Mouse (Mus musculus): ENCODE measurements around the gene Ggnbp2.

Gene Ggnbp2

GRCm38 (mm10) chr11:84870337-84871043 lies at the start of gene Ggnbp2:
Gene Ggnbp2, minus strand, starts transcription at chr11:84870817.
- peak; percentile 90 for DNase-seq (ENCODE audit: low read depth, low spot score)

- DNase-seq (ENCODE audit: low read depth, low spot score): no peak
Observed at GRCm38 (mm10) chr11:84919951-84920350, 49.3 kb upstream of the Ggnbp2 start.

- DNase-seq (ENCODE audit: low read depth, low spot score): peak; percentile 79
Observed at GRCm38 (mm10) chr11:84919276-84919675, 48.7 kb upstream of the Ggnbp2 start.

GRCm38 (mm10) chr11:84918425-84918824 lies 47.8 kb upstream of the Ggnbp2 start:
- peak; percentile 88 for DNase-seq (ENCODE audit: low read depth, low spot score)

GRCm38 (mm10) chr11:84916703-84917300 lies 46.2 kb upstream of the Ggnbp2 start:
- no peak for DNase-seq (ENCODE audit: low read depth, low spot score)

- peak; percentile 93 for DNase-seq (ENCODE audit: low read depth, low spot score)
Observed at GRCm38 (mm10) chr11:84916053-84916702, 45.6 kb upstream of the Ggnbp2 start, which contains the start of gene Znhit3. Gene Znhit3, minus strand, starts transcription at chr11:84916366.

- peak; percentile 74 for DNase-seq (ENCODE audit: low read depth, low spot score)
Observed at GRCm38 (mm10) chr11:84914673-84915072, 44.1 kb upstream of the Ggnbp2 start.

- no peak for DNase-seq (ENCODE audit: low read depth, low spot score)
Observed at GRCm38 (mm10) chr11:84910411-84910810, 39.8 kb upstream of the Ggnbp2 start.

GRCm38 (mm10) chr11:84908480-84908879 lies 37.9 kb upstream of the Ggnbp2 start:
- no peak for DNase-seq (ENCODE audit: low read depth, low spot score)

- DNase-seq (ENCODE audit: low read depth, low spot score): no peak
Observed at GRCm38 (mm10) chr11:84907081-84907480, 36.5 kb upstream of the Ggnbp2 start.

GRCm38 (mm10) chr11:84904597-84905144 lies 34.1 kb upstream of the Ggnbp2 start:
- no peak for DNase-seq (ENCODE audit: low read depth, low spot score)

- no peak for DNase-seq (ENCODE audit: low read depth, low spot score)
Observed at GRCm38 (mm10) chr11:84893113-84893512, 22.5 kb upstream of the Ggnbp2 start.

GRCm38 (mm10) chr11:84891705-84892104 lies 21.1 kb upstream of the Ggnbp2 start:
- no peak for DNase-seq (ENCODE audit: low read depth, low spot score)

- no peak for DNase-seq (ENCODE audit: low read depth, low spot score)
Observed at GRCm38 (mm10) chr11:84889492-84889891, 18.9 kb upstream of the Ggnbp2 start.

GRCm38 (mm10) chr11:84888025-84888424 lies 17.4 kb upstream of the Ggnbp2 start:
- no peak for DNase-seq (ENCODE audit: low read depth, low spot score)

- DNase-seq (ENCODE audit: low read depth, low spot score): no peak
Observed at GRCm38 (mm10) chr11:84886767-84887511, 16.3 kb upstream of the Ggnbp2 start.

- no peak for DNase-seq (ENCODE audit: low read depth, low spot score)
Observed at GRCm38 (mm10) chr11:84886236-84886635, 15.6 kb upstream of the Ggnbp2 start.

GRCm38 (mm10) chr11:84885238-84885637 lies 14.6 kb upstream of the Ggnbp2 start:
- DNase-seq (ENCODE audit: low read depth, low spot score): no peak

- DNase-seq (ENCODE audit: low read depth, low spot score): no peak
Observed at GRCm38 (mm10) chr11:84882346-84882745, 11.7 kb upstream of the Ggnbp2 start.

GRCm38 (mm10) chr11:84880971-84881370 lies 10.4 kb upstream of the Ggnbp2 start:
- peak; percentile 60 for DNase-seq (ENCODE audit: low read depth, low spot score)

- DNase-seq (ENCODE audit: low read depth, low spot score): peak; percentile 47
Observed at GRCm38 (mm10) chr11:84880465-84880961, 9.9 kb upstream of the Ggnbp2 start.
